Mouse (Mus musculus) heart, adult 9 months (tissue): ENCODE measurements around the gene Ush2a.

ENCODE experiments used
- DNase-seq, 2 experiments: peaks; one replicate each; pipeline ENCODE4 v3.0.0; 2022; ENCODE audit warnings: low spot score in 2 of 2

Gene Ush2a

DNA sequence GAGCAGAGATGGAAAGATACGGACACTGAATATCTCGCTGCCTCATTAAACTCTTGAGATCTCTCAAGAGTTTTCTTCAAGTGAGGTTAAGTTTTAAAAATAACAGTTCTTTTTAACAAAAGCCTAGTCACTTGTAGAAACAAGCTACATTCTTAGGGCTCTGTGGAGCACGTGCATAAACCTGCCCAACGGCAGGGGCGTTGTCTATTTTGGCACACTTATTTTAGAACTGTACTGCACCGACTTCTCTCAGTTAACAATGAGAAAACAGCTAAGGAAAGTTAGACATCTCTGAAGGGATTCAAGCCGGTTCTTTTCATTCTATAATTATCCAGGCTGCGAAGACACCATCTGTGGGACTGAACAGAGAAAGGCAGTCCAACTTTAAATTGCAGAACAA, 405.6 kb downstream of the Ush2a start:
- no peak for DNase-seq

DNA sequence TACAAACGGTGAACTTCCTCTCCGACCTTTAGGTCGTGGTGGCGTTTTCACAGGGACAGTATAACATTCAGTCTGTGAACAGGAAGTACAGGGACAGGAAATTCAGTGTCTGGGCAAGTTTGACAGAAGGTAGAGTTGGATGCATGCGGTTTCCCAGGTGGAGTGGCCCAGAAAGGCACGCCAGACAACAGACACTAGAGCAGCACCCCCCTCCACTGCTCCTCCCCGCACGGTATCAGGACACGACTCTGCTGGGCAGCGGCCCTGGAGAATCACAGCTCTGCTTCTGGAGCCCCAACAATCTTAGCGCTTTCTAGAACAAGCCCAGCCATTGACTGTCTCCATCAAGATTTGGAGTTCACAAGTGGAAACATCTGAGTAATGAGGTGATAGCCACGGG, 406.7 kb downstream of the Ush2a start:
- DNase-seq, result no peak

DNA sequence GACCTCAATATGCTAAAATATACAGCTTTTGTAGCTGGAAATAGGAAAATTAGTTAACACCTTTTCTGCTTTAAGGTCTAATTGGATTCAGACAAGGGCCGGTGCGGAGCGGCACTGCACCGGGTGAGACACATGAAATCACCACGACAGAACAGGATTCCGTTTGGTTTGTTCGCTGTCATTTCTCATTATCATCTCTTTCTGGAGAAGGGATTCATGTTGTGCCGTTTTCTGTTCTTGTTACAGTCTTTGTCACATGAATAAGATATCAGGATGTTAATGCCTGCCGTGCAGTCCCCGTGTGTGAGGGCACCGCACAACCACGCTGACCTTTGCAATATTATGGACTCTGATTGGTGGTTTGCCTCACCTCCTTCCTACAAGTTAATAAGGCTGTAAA, 411.0 kb downstream of the Ush2a start:
- no peak for DNase-seq

DNA sequence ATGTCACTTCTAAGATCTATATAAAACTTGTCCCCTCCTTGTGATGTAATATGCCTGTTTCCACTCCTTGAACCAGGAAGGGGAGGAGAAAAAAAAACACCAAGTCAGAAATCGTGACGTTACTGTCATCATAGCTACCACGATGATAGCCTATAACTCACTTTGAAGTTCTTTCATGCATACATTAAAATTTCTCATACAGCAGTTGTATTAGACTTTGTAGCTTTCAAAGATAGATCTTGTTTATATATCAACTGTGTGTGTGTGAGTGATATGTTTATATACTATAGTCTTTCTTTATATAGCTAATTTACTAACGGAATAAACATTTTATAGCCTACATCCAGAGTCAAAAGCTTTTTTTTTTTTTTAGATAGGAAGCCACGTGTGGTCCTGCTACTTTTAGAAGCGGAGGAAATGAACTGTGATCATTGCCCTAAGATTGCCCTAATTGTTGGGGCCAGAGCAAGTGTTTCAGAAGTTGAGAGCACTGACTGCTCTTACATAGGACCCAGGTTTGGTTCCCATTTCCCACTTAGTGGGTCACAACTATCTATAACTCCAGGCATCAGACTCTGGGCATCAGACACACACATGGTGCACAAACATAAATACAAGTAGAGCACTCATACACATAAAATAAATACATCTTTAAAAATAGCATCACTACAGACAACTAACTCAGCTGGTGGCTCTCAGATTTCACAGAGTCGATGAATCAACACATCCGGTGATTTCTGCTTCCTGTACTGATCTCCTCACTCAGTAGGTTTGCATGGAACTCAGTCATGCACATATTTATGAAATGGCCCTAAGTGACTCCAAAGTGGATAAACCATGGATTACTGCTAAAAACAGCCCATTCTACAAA, 413.1 kb downstream of the Ush2a start:
- DNase-seq, result no peak

DNA sequence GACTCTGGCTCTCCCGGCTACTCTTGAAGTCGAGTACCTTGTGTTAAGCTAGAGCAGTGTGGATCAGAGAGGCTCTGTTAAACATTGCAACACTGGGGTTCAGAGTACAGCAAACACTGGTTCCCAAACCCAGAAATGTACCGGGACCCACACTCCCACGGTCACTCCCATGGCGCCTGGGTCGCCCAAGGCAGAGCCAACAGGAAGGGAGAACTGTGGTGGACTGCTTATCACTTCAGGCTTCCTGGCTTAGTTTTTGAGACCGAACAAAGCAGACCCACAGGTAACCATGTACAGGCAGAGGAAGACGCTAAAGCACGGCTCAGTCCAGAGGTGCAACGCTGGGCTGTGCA, 413.7 kb downstream of the Ush2a start:
- no peak for DNase-seq

DNA sequence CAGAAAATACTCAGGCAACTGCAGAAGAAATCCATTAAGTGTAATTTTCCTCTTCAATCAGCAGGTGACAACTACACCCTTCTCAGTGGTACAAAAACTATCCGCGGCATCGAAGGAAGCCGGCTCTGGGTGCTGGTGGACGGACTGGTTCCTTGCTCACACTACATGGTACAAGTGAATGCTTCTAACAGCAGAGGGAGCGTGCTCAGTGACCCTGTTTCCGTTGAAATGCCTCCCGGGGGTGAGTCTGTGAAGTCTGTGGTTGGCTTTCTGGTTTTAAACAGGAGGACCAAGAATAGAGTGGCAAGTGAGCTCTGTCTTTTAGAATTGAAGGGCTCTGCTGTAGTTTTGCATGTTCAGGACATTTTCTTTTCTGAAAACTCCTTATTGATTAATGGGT, 416.4 kb downstream of the Ush2a start:
- no peak for DNase-seq

DNA sequence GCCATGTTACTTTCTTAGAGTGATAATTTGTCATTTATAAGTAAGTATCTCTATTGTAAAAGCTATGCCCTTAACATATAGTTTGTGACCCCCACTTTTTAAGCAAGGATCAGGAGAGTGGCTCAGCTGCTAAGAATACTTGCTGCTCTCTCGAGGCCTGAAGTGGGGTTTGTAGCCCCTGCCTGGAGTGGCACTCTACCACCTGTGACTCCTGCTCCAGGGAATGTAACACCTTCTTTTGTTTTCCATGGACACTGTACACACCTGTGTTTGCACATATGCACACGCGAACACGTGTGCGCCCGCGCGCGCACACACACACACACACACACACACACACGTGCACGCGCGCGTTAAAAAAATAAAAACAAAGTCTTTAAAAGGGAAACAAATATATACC, 424.5 kb downstream of the Ush2a start:
- no peak for DNase-seq

DNA sequence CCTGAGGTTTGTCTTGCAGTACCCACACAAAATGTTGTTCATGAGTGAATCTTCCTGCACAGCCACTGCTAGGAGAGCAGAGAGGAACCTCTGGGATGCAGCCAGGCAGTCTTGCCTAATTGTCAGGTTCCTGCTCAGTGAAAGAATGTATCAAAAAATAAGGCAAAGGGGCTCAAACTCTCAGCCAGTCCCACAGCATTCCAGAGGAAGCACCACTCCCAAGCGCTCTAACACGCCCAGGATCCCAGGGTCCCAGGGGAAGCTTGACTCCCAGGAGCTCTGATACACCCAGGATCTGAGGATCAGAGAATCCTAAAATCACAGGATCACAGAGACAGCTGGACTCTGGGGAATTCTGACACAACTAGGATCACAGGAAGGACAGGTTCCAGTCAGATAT, 434.5 kb downstream of the Ush2a start:
- DNase-seq, result no peak

DNA sequence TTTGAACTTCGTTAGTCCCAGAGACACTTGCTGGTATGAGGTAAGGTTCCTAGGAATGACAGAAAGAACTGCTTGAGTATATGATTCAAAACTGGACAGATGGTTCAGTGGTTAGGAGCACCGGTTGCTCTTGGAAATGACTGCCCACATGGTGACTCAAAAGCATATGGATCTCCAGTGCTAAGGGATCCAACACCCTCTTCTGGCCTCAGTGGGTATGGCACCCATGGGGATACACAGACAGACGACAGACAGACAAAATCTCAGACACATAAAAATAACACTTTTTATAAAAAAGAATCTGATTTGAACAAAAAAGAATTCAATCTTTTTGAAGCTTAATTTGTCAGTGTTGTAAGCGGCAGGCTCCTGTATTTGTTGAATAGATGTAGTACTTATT, 446.4 kb downstream of the Ush2a start:
- DNase-seq, result no peak

DNA sequence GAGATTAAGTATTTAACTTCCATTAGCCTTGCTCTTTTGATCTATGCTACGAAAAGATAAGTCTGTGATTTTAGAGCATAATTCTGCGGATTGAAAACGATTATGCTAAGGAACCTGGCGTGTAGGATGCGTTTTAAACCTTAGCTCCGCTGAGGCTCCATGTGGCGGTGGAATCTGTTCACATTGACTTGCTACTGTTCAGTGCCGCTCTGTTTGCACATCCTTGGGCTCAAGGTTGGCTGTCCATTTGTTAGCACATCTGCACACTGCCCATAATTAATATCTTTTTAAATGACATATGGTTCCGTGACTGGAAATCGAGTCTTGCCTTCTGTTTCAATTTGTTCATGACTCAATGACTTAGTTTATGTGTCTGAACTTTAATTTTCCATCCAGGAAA, 446.9 kb downstream of the Ush2a start:
- no peak for DNase-seq

DNA sequence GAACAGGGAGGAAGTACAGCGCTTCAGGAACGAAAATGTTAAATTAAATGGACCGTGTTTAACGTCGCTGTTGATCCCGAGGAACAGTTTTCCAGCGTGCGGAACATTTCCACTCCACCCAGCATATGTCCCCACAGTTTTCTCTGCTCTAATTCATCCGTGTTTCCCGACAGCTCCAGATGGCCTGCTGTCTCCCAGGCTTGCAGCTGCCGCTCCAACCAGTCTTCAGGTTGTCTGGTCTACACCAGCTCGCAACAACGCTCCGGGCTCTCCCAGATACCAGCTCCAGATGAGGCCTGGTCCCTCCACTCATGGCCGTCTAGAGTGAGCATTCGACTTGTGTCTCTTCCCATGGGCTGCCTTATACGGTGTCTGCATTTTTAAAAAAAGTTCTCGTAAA, 452.3 kb downstream of the Ush2a start:
- DNase-seq, result no peak

DNA sequence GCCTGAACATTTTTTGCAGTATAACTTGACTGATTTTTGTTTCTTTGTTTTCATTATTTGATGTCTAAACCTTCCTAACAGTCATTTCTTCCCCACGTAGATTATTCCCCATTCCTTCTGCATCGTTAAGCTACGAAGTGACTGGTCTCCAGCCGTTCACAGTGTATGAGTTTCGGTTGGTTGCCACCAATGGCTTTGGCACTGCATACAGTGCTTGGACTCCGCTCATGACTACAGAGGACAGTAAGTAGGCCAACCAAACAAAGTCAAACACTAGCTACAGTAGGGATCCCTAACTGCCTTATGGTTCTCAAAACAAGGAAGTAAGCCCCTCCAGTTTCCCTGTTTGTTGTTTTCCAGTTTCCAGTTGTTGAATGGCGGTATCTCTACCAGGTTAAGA, 453.1 kb downstream of the Ush2a start:
- no peak for DNase-seq

DNA sequence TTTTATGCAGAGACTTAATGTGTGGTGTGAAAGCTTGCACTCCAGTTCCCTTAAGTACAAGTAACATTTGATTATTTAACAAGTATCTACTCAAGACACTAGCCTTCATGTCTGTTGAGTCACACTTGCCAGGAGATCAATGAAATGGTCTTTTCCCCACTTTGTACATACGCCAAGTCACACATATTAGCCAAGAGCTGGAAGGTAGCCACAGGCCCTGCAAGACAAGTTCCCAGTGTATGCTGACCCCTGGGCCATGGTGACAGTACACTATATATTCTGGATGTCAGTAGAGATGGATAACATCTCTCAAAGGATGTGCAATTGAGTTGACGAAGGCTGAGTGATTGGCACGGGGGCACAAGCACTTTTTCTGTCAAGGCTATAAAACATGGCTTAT, 455.1 kb downstream of the Ush2a start:
- no peak for DNase-seq

DNA sequence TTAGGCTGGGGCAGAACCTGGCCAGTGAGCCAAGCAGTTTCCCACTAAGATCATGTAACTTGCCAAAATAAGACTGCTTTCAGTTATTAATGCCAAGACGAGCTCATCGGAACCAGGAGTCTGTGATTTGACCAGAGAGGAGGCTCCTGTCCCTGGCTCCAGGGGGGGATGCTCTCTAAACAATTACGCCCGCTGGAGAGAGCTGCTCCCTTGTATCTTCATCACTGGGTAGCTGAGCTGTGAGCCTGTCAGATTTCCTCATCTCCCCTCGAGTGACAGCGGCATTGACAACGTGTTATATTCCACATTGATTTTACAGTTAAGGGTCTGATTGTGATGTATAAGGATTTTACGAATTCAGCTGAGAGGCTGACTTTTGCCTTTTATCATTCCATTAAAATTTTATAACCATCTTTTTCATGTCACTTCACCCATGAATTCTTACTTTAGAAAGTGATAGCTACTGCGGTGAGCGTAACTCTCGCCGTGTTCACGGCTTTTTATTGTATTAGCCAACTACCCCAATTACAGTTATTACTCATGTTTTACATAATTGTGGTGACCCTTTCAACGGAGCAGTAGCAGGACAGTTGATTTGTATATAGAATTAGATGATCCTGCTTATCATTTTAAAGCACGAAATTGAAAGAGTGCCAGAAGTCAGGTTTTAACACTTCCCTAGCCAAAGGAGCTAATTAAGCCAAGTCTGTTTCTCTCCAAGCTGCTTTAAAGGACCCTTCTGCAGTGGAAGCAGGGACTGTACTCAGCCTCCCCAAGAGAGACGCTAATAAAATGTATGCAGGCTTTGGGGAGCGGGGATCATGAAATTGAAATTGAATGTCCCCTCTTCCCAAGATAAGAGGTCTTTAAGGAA, 463.5 kb downstream of the Ush2a start:
- no peak for DNase-seq

DNA sequence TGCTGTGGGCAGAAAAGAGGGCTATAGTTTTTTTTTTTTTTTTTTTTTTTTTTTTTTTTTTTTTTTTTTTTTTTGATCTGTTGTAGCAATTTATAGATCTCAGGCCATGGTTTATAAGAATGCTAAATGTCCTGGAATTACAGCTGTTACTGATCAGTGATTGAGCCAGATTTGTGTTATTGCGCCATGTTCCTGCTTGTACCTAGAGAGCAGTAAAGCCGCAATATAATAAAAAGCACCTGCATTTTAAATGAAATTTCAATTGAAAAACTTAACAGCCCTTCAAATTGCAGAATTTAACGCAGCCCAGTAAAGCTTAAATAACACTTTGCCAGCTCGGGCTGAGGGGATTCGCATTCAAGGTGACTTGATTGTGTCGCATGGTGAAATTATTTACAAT, 465.1 kb downstream of the Ush2a start:
- DNase-seq, result no peak

DNA sequence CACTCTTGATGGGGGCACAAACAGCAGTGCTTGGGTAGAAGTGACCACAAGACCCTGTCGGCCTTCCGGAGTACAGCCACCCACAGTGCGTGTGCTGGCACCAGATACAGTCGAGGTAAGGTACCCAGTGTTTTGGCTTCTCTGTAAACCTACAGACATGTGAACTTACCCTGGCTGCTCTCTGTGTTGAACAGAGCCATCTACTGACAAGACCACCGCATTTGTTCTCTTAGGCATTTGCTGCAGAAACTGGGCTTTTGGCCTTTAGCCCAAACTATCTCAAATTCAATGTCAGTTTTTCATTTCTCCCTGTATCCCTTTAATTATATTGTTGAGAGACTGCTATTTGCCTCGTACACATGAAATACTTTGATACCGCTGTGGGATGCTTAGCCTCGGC, 466.8 kb downstream of the Ush2a start:
- DNase-seq, result no peak

DNA sequence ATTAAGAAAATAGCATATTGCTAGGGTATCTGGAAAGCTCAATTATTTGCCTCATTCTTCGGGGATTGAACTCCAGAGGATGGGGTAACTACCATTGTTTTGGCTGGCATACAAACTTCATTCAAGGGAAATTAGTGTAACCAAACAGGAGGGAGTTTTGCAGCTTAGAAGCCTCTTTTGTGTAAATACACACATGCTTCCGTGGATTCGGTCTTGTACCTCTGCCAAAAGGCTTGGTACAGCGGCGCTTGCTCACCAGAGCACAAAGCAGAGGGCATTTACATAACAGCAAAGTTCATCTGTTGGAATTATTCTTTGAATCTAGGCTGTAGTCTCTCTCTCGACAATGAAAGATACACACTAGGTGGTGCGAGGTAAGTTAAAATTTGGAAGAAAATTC, 467.4 kb downstream of the Ush2a start:
- no peak for DNase-seq

DNA sequence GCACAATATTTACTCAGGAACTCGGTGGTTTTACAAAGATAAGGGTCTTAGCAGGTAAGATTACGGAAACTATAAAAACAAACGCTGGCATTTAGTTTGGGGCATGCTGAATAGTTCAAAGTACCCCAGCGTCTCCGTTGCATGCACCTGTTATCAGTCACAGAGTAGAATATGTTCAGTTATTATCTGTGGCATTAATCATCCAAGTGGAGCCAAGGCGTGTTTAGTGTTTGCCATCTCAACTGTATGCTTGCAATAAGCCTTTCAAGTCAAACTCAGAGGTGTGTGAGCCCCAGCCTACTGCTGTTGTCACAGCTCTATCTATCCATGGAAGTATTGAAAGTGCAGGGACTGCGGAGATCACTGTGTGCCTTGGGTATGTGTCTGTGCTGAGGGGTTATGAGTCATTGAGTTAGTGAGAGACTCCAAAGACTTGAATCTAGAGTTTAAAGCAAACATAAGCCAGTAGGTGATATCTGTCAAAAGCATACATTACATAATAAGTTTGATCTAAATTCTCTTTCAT, 473.0 kb downstream of the Ush2a start:
- no peak for DNase-seq

DNA sequence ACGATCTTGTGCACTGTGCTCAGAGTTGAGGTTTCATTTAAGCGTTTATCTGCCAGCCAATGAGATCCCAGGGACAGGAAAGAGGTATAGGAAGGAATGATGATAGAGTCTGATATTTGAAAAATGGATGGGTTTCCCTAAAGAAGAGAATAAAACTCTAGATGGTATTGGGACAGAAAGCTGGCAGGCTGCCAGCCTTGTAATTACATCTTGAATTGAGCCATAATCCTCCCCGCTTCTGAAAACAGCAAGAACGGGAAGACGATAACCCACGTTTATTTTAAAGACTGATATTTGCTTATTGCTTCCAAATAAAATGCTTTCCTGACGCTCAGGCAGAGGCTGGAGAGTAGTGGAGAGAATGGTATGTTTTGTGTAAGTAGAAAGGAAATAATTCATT, 481.1 kb downstream of the Ush2a start:
- no peak for DNase-seq

DNA sequence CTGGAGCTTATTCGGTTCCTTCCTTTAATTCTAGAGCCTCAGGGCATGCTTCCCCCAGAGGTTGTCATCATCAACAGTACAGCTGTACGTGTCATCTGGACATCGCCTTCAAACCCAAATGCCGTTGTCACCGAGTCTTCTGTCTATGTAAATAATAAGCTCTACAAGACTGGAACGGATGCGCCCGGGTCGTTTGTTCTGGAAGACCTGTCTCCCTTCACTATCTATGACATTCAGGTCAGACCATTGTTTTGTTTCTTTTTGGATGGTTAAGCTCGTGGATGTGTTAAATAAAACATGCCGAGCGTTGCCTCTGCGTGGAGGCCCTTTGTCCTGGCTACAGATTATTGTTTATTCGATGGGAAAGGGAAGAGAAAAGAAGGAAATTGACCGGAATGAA, 493.2 kb downstream of the Ush2a start:
- no peak for DNase-seq

DNA sequence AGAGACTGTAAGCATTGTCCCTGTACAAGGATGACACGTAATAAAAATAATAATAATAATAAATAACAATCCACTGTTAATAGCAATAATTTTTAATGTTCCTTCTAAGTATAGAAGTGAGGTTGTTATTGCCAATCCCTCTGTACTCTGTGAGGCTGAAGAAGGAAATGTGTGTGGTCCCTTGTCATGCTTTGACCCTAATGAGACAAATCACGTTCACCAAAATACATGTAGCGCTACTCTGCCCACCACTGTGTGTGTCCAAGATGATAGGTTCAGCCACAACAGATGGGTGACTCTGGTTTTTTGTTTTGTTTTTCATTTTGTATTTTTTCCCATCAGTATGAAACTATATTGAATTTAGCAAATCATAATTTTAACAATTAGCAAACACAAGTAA, 498.7 kb downstream of the Ush2a start:
- no peak for DNase-seq

DNA sequence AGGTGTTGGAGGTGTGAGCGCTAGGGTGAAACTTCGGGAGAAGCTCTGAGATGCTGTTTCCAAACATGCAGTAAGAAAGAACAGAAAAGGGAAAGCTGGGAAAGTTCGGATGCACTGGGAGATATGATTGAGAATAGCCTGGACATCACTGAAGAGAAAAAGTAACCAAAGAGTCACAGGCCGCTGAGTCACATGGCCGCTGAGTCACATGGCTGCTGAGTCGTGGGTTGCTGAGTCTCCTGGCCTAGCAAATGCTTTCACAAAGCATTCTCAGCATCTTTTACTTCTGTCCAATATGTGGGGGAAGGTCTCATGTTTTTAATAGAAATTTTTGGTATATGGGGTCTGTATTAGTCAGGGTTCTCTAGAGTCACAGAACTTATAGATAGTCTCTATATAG, 500.6 kb downstream of the Ush2a start:
- DNase-seq, result no peak

DNA sequence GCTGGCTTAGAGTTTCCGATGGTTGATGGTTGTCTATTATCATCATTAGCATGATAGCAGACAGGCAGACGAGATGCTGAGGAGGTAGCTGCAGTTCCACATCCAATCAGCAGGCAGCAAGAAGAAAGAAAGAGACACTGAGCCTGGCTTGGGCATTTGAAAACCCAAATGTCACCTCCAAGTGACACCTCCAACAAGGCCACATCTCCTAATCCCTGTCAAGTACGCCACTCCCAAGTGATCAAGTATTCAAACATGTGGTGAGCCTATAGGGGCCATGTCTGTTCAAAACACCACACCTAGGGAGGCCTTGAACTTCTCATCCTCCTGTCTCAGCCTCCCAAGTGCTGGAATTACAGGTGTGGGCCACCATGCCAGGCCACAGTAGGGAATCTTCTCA, 501.9 kb downstream of the Ush2a start:
- no peak for DNase-seq
